Mouse (Mus musculus): Measurements from ENCODE around the gene Ngly1. TPM values are rescaled to one million over a fixed set of nuclear protein-coding genes. Genes with fewer than 3 reads are reported as not detected.

Ngly1 gene
- total RNA-seq, 2 experiments from 2014 or later, result 28.2 to 29.8 TPM

GRCm38 (mm10) chr14:16334260-16334659, 85.2 kb downstream of the Ngly1 start:
- DNase-seq, result no peak

- DNase-seq, result no peak
These were observed 86.8 kb downstream of the Ngly1 start for GRCm38 (mm10) chr14:16335835-16336417.

DNA sequence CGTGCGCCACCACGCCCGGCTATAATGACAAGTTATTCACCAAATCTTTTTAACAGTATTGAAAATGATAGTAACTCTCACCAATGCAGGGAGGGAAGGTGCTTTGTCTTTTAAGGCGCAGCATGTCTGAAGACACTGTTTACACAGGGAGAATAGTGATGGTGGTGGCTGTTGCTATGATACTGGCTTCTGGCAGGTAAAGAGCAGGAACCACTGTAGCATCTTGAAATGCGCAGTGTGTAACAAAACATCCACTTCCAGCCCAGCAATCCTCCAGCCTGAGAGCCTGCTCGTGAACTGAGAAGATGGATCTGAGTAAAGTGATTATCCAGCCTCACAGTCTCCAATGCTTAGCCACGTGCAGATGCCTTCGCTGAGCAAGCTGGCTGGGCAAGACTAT, 98.4 kb downstream of the Ngly1 start:
- DNase-seq, result no peak

DNA sequence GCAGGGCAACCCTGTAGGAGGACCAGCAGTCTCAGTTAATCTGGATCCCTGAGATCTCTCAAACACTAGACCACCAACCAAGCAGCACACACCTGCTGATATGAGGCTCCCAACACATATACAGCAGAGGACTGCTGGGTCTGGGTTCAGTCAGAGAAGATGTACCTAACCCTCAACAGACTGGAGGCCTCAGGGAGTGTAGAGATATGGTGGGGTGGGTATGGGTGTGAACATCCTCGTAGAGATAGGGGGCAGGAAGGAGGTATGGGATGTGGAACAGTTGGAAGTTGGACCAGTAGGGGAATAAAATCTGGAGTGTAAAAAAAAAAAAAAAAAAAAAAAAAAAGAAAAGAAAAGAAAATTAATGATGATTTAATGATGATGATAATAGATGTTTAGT, 110.6 kb downstream of the Ngly1 start:
- no peak for DNase-seq

Other genes with a start within 250 kb of the Ngly1 start
- 10 to 100 TPM; 13.7 to 14.7 TPM for gene Oxsm, start 528 bp downstream of the Ngly1 start, total RNA-seq (2021)
- 100 to 1,000 TPM in 1 of 2 experiments, 10 to 100 TPM in 1; 97.4 to 105 TPM for gene Top2b, start 115.9 kb downstream of the Ngly1 start, total RNA-seq (2021)

Data from heart, postnatal 4 days (tissue).